Mouse (Mus musculus) neural tube, embryonic 11.5 days (tissue): Measurements from ENCODE around the gene Tvp23b. TPM values are rescaled to one million over a fixed set of nuclear protein-coding genes. Genes with fewer than 3 reads are reported as not detected.

Experiments used
- ATAC-seq: fragments of 200-750 bp; cut with Nextera tagmentation; 2 replicates; pipeline ENCODE4 v1.8.0; 2017; ENCODE audit warnings: moderate number of reproducible peaks, mild to moderate bottlenecking, moderate TSS enrichment, moderate library complexity; ENCODE audit not compliant: insufficient read depth, low FRiP score, low TSS enrichment
- DNase-seq: peaks from one replicate; pipeline ENCODE4 v3.0.0-alpha.2; 2015; ENCODE audit warnings: low spot score
- H3K27ac ChIP-seq: fragments of 300-500 bp; sonication (generic); 2 replicates; pipeline ENCODE4 v1.5.1; 2014; ENCODE audit warnings: low read depth, mild to moderate bottlenecking, low read length
- H3K27me3 ChIP-seq: fragments of 300-500 bp; sonication (generic); 2 replicates; pipeline ENCODE4 v1.6.1; 2014; ENCODE audit warnings: mild to moderate bottlenecking, low read length, mixed read lengths; ENCODE audit not compliant: control insufficient read depth, insufficient read depth
- H3K36me3 ChIP-seq: fragments of 300-500 bp; sonication (generic); 2 replicates; pipeline ENCODE4 v1.6.1; 2014; ENCODE audit warnings: mild to moderate bottlenecking, low read length, moderate library complexity, mixed read lengths; ENCODE audit not compliant: control insufficient read depth, insufficient read depth
- H3K4me1 ChIP-seq: fragments of 300-500 bp; sonication (generic); 2 replicates; pipeline ENCODE4 v1.6.1; 2014; ENCODE audit warnings: low read length, mixed read lengths; ENCODE audit not compliant: control insufficient read depth, insufficient read depth
- H3K4me2 ChIP-seq: fragments of 300-500 bp; sonication (generic); 2 replicates; pipeline ENCODE4 v1.6.1; 2014; ENCODE audit warnings: low read depth, mild to moderate bottlenecking, moderate library complexity
- H3K4me3 ChIP-seq: fragments of 300-500 bp; sonication (generic); 2 replicates; pipeline ENCODE4 v1.5.1; 2014; ENCODE audit warnings: low read depth, low read length
- H3K9ac ChIP-seq: fragments of 300-500 bp; sonication (generic); 2 replicates; pipeline ENCODE4 v1.6.1; 2014; ENCODE audit warnings: mild to moderate bottlenecking, low read length
- H3K9me3 ChIP-seq: fragments of 300-500 bp; sonication (generic); 2 replicates; pipeline ENCODE4 v1.6.1; 2016; ENCODE audit warnings: low read length; ENCODE audit not compliant: control insufficient read depth
- WGBS: fragments of 180-500 bp; shearing (Covaris S2); extraction: QIAGEN DNeasy Blood & Tissue Kit; methylation state at CpG from one replicate; pipeline ENCODE4 v1.1.7; 2014; 5-methylcytosine and 5-hydroxymethylcytosine counted together
- polyA plus RNA-seq: library from polyadenylated mRNA; unstranded; fragments of >200 nt; fragmentation: Nextera tagmentation; extraction: Ambion mirVana; gene quantifications from 2 replicates; pipeline ENCODE4 v1.2.1, GENCODE M21; 2014

The Tvp23b gene
- polyA plus RNA-seq, 1 experiment from 2014 or later = 43.1 TPM

DNA sequence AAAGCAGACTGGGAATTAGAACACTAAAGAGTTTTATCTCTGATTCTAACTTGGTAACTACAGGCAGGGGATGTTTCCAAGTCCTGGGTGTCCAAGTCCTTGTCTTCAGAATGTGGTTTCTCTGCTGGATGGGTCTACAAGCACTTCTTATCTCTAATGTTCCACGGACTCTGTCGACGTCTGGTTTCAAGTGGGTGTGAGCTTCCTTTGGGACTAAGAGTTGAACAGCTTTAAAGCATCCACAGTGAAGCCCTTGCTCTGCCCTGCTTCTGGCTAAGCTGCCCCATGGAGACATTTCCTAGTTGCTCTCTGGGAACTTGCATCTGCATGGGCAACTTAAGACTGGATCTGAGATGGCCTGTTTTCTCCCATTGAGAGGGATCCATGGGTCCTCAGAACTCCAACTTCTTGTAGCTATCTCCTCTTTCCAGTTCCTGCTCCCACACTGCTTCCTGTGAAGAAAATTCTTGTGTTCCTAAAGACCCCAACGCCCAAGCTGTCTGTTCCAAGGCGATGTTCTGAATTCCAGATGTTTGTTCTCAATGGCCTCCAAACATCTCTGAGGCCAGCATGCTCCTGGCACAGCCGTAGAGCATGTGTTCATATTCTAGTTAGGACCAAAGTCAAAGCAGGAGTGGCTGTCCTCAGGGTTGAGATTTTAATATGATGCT, 45.0 kb downstream of the Tvp23b start:
- H3K9ac ChIP-seq = no peak overlapping the region
- DNase-seq (no peak), ATAC-seq (no peak)
- H3K4me3 ChIP-seq = no peak overlapping the region
- no peak overlapping the region for H3K4me2 ChIP-seq
- H3K4me1 ChIP-seq = no peaks in the 10 kb centered on the region
- H3K27ac ChIP-seq = no peak overlapping the region
- WGBS = 87% methylated on average over 6 of the region's 6 CpGs
- no peaks in the 10 kb centered on the region for H3K9me3 ChIP-seq
- no peaks in the 10 kb centered on the region for H3K36me3 ChIP-seq
- no peaks in the 10 kb centered on the region for H3K27me3 ChIP-seq

GRCm38 (mm10) chr11:62929799-62930198, 50.5 kb downstream of the Tvp23b start:
- Histone ChIP-seq H3K9ac (no peak overlapping the region), H3K9me3 (no peaks in the 10 kb centered on the region), H3K27me3 (no peaks in the 10 kb centered on the region), H3K4me1 (no peaks in the 10 kb centered on the region), H3K27ac (no peak overlapping the region), H3K36me3 (no peaks in the 10 kb centered on the region), H3K4me2 (no peak overlapping the region), H3K4me3 (no peak overlapping the region)
- 47% methylated on average over 3 of the region's 3 CpGs for WGBS
- DNase-seq (no peak), ATAC-seq (no peak)

- Histone ChIP-seq H3K27ac (no peak overlapping the region), H3K4me2 (no peak overlapping the region), H3K27me3 (no peaks in the 10 kb centered on the region), H3K36me3 (no peaks in the 10 kb centered on the region), H3K9ac (no peak overlapping the region), H3K9me3 (no peaks in the 10 kb centered on the region), H3K4me3 (no peak overlapping the region), H3K4me1 (no peaks in the 10 kb centered on the region)
- ATAC-seq = no peak
- DNase-seq = no peak
- 90% methylated on average over 4 of the region's 4 CpGs for WGBS
Measured at GRCm38 (mm10) chr11:62930574-62930973, 51.3 kb downstream of the Tvp23b start.

GRCm38 (mm10) chr11:62931141-62931540, 51.9 kb downstream of the Tvp23b start:
- no peak overlapping the region for H3K4me2 ChIP-seq
- no peaks in the 10 kb centered on the region for H3K36me3 ChIP-seq
- DNase-seq (no peak), ATAC-seq (no peak)
- no peaks in the 10 kb centered on the region for H3K9me3 ChIP-seq
- H3K9ac ChIP-seq = no peak overlapping the region
- H3K27ac ChIP-seq = no peak overlapping the region
- H3K4me1 ChIP-seq = no peaks in the 10 kb centered on the region
- H3K27me3 ChIP-seq = no peaks in the 10 kb centered on the region
- no peak overlapping the region for H3K4me3 ChIP-seq
- 86% methylated on average over 5 of the region's 5 CpGs for WGBS

- DNase-seq (no peak), ATAC-seq (no peak)
- no peak overlapping the region for H3K4me2 ChIP-seq
- WGBS = 92% methylated on average over 9 of the region's 9 CpGs
- no peak overlapping the region for H3K4me3 ChIP-seq
- H3K4me1 ChIP-seq = no peaks in the 10 kb centered on the region
- no peak overlapping the region for H3K9ac ChIP-seq
- no peaks in the 10 kb centered on the region for H3K36me3 ChIP-seq
- H3K27ac ChIP-seq = no peak overlapping the region
- H3K27me3 ChIP-seq = no peaks in the 10 kb centered on the region
- H3K9me3 ChIP-seq = no peaks in the 10 kb centered on the region
Measured at GRCm38 (mm10) chr11:62933099-62933498, 53.8 kb downstream of the Tvp23b start.

DNA sequence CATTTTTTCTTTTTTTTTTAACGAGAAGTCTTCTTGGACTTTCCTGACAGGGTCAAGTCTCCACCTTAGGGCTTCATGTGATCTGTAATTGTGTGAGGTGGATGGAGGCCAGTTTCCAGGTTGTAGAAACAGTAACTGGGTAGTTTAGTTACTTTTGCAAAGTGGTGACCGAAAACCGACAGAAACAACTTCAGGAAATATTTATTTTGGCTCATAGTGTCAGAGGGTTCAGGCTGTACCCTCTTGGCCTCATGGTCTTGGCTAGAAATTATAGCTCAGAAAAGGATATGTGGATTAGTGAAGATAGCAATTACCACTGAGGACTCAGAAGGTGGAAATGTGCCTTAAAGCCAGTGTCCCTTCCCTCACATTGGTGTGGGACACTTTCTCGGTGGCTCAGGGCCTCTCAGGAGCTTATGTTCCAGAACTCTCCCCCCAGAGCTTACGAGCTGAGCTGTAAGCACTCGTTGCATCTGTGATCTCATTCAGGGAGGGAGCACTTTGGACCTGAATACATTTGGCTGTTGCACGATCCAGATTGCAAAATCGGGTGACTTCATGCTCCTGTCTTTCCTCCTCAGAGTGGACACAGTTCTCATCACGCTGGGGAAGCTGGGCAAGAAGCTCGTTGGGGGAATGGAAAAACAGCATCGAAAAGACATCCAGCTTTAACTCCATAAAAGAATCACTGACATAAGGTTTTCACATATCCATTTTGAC, 55.7 kb downstream of the Tvp23b start:
- H3K4me2 ChIP-seq = no peak overlapping the region
- no peak overlapping the region for H3K4me3 ChIP-seq
- H3K27me3 ChIP-seq = no peaks in the 10 kb centered on the region
- H3K27ac ChIP-seq = no peak overlapping the region
- WGBS = 88% methylated on average over 11 of the region's 11 CpGs
- H3K4me1 ChIP-seq = no peaks in the 10 kb centered on the region
- no peaks in the 10 kb centered on the region for H3K9me3 ChIP-seq
- DNase-seq = no peak
- no peaks in the 10 kb centered on the region for H3K36me3 ChIP-seq
- no peak for ATAC-seq
- no peak overlapping the region for H3K9ac ChIP-seq

- Histone ChIP-seq H3K4me3 (no peak overlapping the region), H3K4me2 (no peak overlapping the region), H3K27me3 (no peaks in the 10 kb centered on the region), H3K36me3 (no peaks in the 10 kb centered on the region), H3K9me3 (no peaks in the 10 kb centered on the region), H3K27ac (no peak overlapping the region), H3K4me1 (no peaks in the 10 kb centered on the region), H3K9ac (no peak overlapping the region)
- DNase-seq (no peak), ATAC-seq (no peak)
- 88% methylated on average over 6 of the region's 6 CpGs for WGBS
Measured at GRCm38 (mm10) chr11:62937986-62938385, 58.7 kb downstream of the Tvp23b start.

DNA sequence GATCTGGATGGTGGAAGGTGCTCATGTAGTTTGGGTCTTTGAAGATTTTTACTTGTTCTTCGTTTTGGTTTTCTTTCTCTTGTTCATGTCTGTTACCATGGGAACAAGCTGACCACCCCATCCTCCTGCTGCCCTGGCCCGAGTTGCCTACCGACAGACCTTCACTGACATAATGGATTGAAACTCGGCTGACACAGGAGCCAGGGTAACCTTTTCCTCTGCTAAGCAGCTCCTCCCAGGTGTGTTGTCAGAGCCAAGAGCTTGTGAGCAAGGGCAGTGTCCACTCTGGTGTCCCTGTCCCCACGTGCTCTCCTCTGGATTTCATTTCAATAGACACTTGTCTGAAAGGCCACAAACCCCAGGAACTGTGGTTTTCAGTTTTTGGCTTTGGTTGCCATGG, 59.7 kb downstream of the Tvp23b start:
- Histone ChIP-seq H3K9me3 (no peaks in the 10 kb centered on the region), H3K27ac (no peak overlapping the region), H3K4me2 (no peak overlapping the region), H3K4me1 (no peaks in the 10 kb centered on the region), H3K9ac (no peak overlapping the region), H3K36me3 (no peaks in the 10 kb centered on the region), H3K27me3 (no peaks in the 10 kb centered on the region), H3K4me3 (no peak overlapping the region)
- ATAC-seq = no peak
- no peak for DNase-seq
- 78% methylated on average over 5 of the region's 5 CpGs for WGBS

GRCm38 (mm10) chr11:62940176-62940575, 60.9 kb downstream of the Tvp23b start:
- Histone ChIP-seq H3K36me3 (no peaks in the 10 kb centered on the region), H3K27me3 (no peaks in the 10 kb centered on the region), H3K4me1 (no peaks in the 10 kb centered on the region), H3K4me3 (no peak overlapping the region), H3K4me2 (no peak overlapping the region), H3K27ac (no peak overlapping the region), H3K9me3 (no peaks in the 10 kb centered on the region), H3K9ac (no peak overlapping the region)
- no peak for DNase-seq
- 91% methylated on average over 3 of the region's 3 CpGs for WGBS
- no peak for ATAC-seq
